Mouse (Mus musculus): ENCODE measurements around the gene Tmem240. TPM values are rescaled to one million over a fixed set of nuclear protein-coding genes. Genes with fewer than 3 reads are reported as not detected.

Tmem240 gene
- polyA plus RNA-seq, 1 experiment from 2014 or later: 0.69 TPM

Small RNAs within 50 kb of the gene (microRNA-seq; reads per million reads assigned to microRNA genes)
- gene Gm27743 (ENCODE audit: borderline number of aligned reads): not detected

Other genes with a start within 250 kb of the Tmem240 start
- 273 and 277 TPM in 2 replicates for gene Gnb1, start 243.4 kb upstream of the Tmem240 start, polyA plus RNA-seq (2014; fragmentation: Nextera tagmentation; extraction: Ambion mirVana)
- 117 and 128 TPM in 2 replicates for gene Nadk, start 172.4 kb upstream of the Tmem240 start, polyA plus RNA-seq (2014; fragmentation: Nextera tagmentation; extraction: Ambion mirVana)
- 13.4 and 14.5 TPM in 2 replicates for gene Slc35e2, start 133.4 kb upstream of the Tmem240 start, polyA plus RNA-seq (2014; fragmentation: Nextera tagmentation; extraction: Ambion mirVana)
- 57.9 and 64.9 TPM in 2 replicates for gene Cdk11b, start 109.9 kb upstream of the Tmem240 start, polyA plus RNA-seq (2014; fragmentation: Nextera tagmentation; extraction: Ambion mirVana)
- not detected in 2 replicates for gene Gm10563, start 89.4 kb upstream of the Tmem240 start, polyA plus RNA-seq (2014; fragmentation: Nextera tagmentation; extraction: Ambion mirVana)
- 13.6 and 13.7 TPM in 2 replicates for gene Mmp23, start 81.4 kb upstream of the Tmem240 start, polyA plus RNA-seq (2014; fragmentation: Nextera tagmentation; extraction: Ambion mirVana)
- 10.4 and 12.2 TPM in 2 replicates for gene Mib2, start 65.6 kb upstream of the Tmem240 start, polyA plus RNA-seq (2014; fragmentation: Nextera tagmentation; extraction: Ambion mirVana)
- 0.86 and 1.4 TPM in 2 replicates for gene Fndc10, start 40.5 kb upstream of the Tmem240 start, polyA plus RNA-seq (2014; fragmentation: Nextera tagmentation; extraction: Ambion mirVana)
- 122 and 125 TPM in 2 replicates for gene Ssu72, start 30.0 kb upstream of the Tmem240 start, polyA plus RNA-seq (2014; fragmentation: Nextera tagmentation; extraction: Ambion mirVana)
- gene Atad3a, start 26.3 kb downstream of the Tmem240 start, polyA plus RNA-seq (2014; fragmentation: Nextera tagmentation; extraction: Ambion mirVana): 156 and 161 TPM in 2 replicates
- 1.2 and 1.3 TPM in 2 replicates for gene Vwa1, start 39.9 kb downstream of the Tmem240 start, polyA plus RNA-seq (2014; fragmentation: Nextera tagmentation; extraction: Ambion mirVana)
- 0.25 and 0.39 TPM in 2 replicates for gene Tmem88b, start 51.1 kb downstream of the Tmem240 start, polyA plus RNA-seq (2014; fragmentation: Nextera tagmentation; extraction: Ambion mirVana)
- gene Ankrd65, start 55.6 kb downstream of the Tmem240 start, polyA plus RNA-seq (2014; fragmentation: Nextera tagmentation; extraction: Ambion mirVana): not detected in 2 replicates
- gene Mrpl20, start 68.1 kb downstream of the Tmem240 start, polyA plus RNA-seq (2014; fragmentation: Nextera tagmentation; extraction: Ambion mirVana): 312 and 326 TPM in 2 replicates
- gene Ccnl2, start 77.7 kb downstream of the Tmem240 start, polyA plus RNA-seq (2014; fragmentation: Nextera tagmentation; extraction: Ambion mirVana): 132 and 140 TPM in 2 replicates
- 199 and 212 TPM in 2 replicates for gene Aurkaip1, start 96.5 kb downstream of the Tmem240 start, polyA plus RNA-seq (2014; fragmentation: Nextera tagmentation; extraction: Ambion mirVana)
- gene Mxra8, start 104.9 kb downstream of the Tmem240 start, polyA plus RNA-seq (2014; fragmentation: Nextera tagmentation; extraction: Ambion mirVana): 14.9 and 16.6 TPM in 2 replicates
- gene Dvl1, start 112.6 kb downstream of the Tmem240 start, polyA plus RNA-seq (2014; fragmentation: Nextera tagmentation; extraction: Ambion mirVana): 7.0 and 11.0 TPM in 2 replicates
- 0.22 and 0.26 TPM in 2 replicates for gene Tas1r3, start 128.6 kb downstream of the Tmem240 start, polyA plus RNA-seq (2014; fragmentation: Nextera tagmentation; extraction: Ambion mirVana)
- 16.4 and 16.9 TPM in 2 replicates for gene Cptp, start 134.6 kb downstream of the Tmem240 start, polyA plus RNA-seq (2014; fragmentation: Nextera tagmentation; extraction: Ambion mirVana)
- 79.3 and 86.8 TPM in 2 replicates for gene Ints11, start 134.7 kb downstream of the Tmem240 start, polyA plus RNA-seq (2014; fragmentation: Nextera tagmentation; extraction: Ambion mirVana)
- 48.5 and 49.1 TPM in 2 replicates for gene Pusl1, start 157.0 kb downstream of the Tmem240 start, polyA plus RNA-seq (2014; fragmentation: Nextera tagmentation; extraction: Ambion mirVana)
- 16.1 and 17.9 TPM in 2 replicates for gene Acap3, start 157.0 kb downstream of the Tmem240 start, polyA plus RNA-seq (2014; fragmentation: Nextera tagmentation; extraction: Ambion mirVana)
- gene Ube2j2, start 209.0 kb downstream of the Tmem240 start, polyA plus RNA-seq (2014; fragmentation: Nextera tagmentation; extraction: Ambion mirVana): 123 TPM in 2 replicates
- 56.9 and 59.0 TPM in 2 replicates for gene C1qtnf12, start 227.5 kb downstream of the Tmem240 start, polyA plus RNA-seq (2014; fragmentation: Nextera tagmentation; extraction: Ambion mirVana)

All from liver, embryonic 11.5 days (tissue).